Mouse (Mus musculus) liver, adult 2 months (tissue): Measurements from ENCODE around the gene Gas2l1. TPM values are rescaled to one million over a fixed set of nuclear protein-coding genes. Genes with fewer than 3 reads are reported as not detected.

Source experiments
- DNase-seq: peaks from one replicate; pipeline ENCODE4 v3.0.0-alpha.2; 2011; ENCODE audit warnings: low read depth, low spot score; ENCODE audit errors: extremely low read depth
- H3K27ac ChIP-seq: fragments of 200-500 bp; replicated peaks from 2 replicates; pipeline ENCODE4 v1.5.1; 2012; ENCODE audit warnings: low read depth, mild to moderate bottlenecking, control low read depth, inconsistent platforms, low read length; ENCODE audit not compliant: insufficient read depth
- H3K27me3 ChIP-seq: fragments of 200-500 bp; 2 replicates; pipeline ENCODE4 v1.6.1; 2012; ENCODE audit warnings: mild to moderate bottlenecking, moderate library complexity, low read length, inconsistent platforms; ENCODE audit not compliant: control insufficient read depth, insufficient read depth
- H3K36me3 ChIP-seq: fragments of 200-500 bp; 2 replicates; pipeline ENCODE4 v1.6.1; 2012; ENCODE audit warnings: low read length, inconsistent platforms; ENCODE audit not compliant: control insufficient read depth, insufficient read depth
- H3K4me1 ChIP-seq: fragments of 200-500 bp; 2 replicates; pipeline ENCODE4 v1.6.1; 2011; ENCODE audit warnings: low read length; ENCODE audit not compliant: control insufficient read depth, insufficient read depth
- H3K4me3 ChIP-seq: fragments of 200-500 bp; 2 replicates; pipeline ENCODE4 v1.5.1; 2011; ENCODE audit warnings: low read depth, mild to moderate bottlenecking, control low read depth, low read length, moderate library complexity; ENCODE audit not compliant: insufficient read depth
- H3K79me2 ChIP-seq: fragments of 200-500 bp; 2 replicates; pipeline ENCODE4 v1.6.1; 2012; ENCODE audit warnings: inconsistent platforms, mild to moderate bottlenecking, low read length, moderate library complexity; ENCODE audit not compliant: control insufficient read depth, insufficient read depth
- H3K9ac ChIP-seq: fragments of 200-500 bp; 2 replicates; pipeline ENCODE4 v1.6.1; 2012; ENCODE audit warnings: low read depth, mild to moderate bottlenecking, control low read depth, inconsistent platforms, low read length
- CTCF ChIP-seq: fragments of 200-500 bp; IDR thresholded peaks from 2 replicates; pipeline ENCODE4 v1.5.1; 2011; ENCODE audit warnings: low read depth, low read length, control low read depth
- POLR2A ChIP-seq: fragments of 200-500 bp; IDR thresholded peaks from 2 replicates; pipeline ENCODE4 v1.6.1; 2011; ENCODE audit warnings: low read length, control low read depth; ENCODE audit not compliant: insufficient read depth; ENCODE audit errors: extremely low read depth
- WGBS: fragments of 180-500 bp; shearing (Covaris S2); methylation state at CpG from one replicate; pipeline ENCODE4 v1.1.7; 2018; 5-methylcytosine and 5-hydroxymethylcytosine counted together
- polyA plus RNA-seq: library from polyadenylated mRNA; depleted of rRNA; stranded (reverse); fragments of >200 nt; gene quantifications from 2 replicates; pipeline ENCODE4 v1.2.3, GENCODE M21; 2012
- total RNA-seq: library from RNA; depleted of rRNA; stranded (reverse); fragments of >200 nt; gene quantifications from 2 replicates; pipeline ENCODE4 v1.2.3, GENCODE M21; 2014

The Gas2l1 gene
- total and polyA plus RNA-seq, 2 experiments, result 3.1 to 25.4 TPM

DNA sequence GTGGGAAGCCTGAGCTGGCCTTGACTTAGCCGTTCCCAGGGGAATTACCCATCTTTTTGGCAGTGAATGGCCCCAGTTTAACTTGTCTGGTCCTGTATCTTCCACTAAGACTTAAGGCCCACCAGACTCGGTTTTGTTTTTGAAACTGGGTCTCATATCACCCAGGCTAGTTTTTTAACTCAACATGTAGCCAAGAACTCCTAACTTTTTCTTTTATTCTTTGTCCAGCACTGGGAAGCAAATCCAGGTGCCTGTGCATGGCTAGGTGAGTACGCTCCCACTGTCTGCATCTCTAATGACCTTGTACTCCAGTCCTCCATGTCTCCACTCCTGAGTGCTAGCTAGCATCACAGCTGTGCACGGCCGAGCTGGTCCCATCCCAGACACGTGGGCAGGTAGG lies 36.5 kb upstream of the Gas2l1 start:
- no peak overlapping the region for H3K9ac ChIP-seq
- H3K4me3 ChIP-seq, result no peak overlapping the region
- H3K79me2 ChIP-seq, result peaks cover 20% of the 10 kb centered on the region; the same call in 1 of the 2 replicates
- no peak overlapping the region for H3K27ac ChIP-seq
- H3K27me3 ChIP-seq, result no peaks in the 10 kb centered on the region
- H3K36me3 ChIP-seq, result no peaks in the 10 kb centered on the region; the same call in 1 of the 2 replicates
- no peak for DNase-seq
- TF ChIP-seq POLR2A (no peak), CTCF (no peak)
- WGBS, result 88% methylated on average over 6 of the region's 6 CpGs
- H3K4me1 ChIP-seq, result peaks cover 11% of the 10 kb centered on the region; the same call in 1 of the 2 replicates

DNA sequence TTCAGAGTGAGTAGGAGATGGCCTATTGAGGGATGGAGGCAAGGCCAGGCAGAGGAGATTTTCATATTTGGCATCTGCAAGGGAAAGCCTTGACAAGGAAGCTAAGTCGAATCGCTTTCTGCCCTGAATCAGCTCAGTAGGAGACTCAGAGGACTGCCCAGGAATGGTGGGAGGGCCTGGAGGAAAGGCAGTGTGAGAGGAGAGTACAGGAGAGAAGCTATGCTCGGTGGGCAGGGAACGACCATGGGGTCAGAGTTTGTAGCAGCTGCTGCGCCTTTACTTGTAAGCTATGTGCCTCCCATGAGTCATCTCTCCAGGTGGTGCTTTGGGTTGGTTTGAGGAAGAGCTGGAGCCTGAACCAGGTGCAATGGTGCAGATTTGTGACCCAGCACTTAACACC lies 35.7 kb upstream of the Gas2l1 start:
- 79% methylated on average over 5 of the region's 5 CpGs for WGBS
- H3K27me3 ChIP-seq, result no peaks in the 10 kb centered on the region
- H3K4me1 ChIP-seq, result peaks cover 16% of the 10 kb centered on the region
- H3K4me3 ChIP-seq, result no peak overlapping the region
- H3K36me3 ChIP-seq, result no peaks in the 10 kb centered on the region; the same call in 1 of the 2 replicates
- no peak overlapping the region for H3K27ac ChIP-seq
- peaks cover 23% of the 10 kb centered on the region; the same call in 1 of the 2 replicates for H3K79me2 ChIP-seq
- DNase-seq, result no peak
- TF ChIP-seq POLR2A, result no peak
- no peak for TF ChIP-seq CTCF
- H3K9ac ChIP-seq, result no peak overlapping the region

DNA sequence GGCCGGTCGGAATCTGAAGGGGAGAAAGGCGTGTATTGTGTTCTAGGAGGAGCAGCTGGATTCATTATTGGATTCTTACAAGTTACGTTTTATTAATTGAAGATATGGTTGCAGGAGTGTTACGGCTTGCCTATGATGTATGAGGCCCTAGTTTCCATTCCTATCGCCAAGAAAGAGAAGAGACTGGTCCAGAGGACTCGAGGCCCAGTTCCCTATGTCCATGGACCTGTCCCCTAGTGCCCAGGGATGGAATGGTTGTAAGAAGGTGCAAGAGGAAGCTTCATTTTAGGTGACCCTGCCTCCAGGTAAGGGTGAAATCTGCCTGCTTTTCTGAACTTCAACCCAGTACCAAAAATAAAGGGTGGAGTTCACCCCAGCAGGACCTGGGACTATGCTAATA lies 35.2 kb upstream of the Gas2l1 start:
- peaks cover 16% of the 10 kb centered on the region for H3K4me1 ChIP-seq
- peak overlapping the region; percentile 96 for H3K4me3 ChIP-seq
- peak; percentile 31 for DNase-seq
- 2% methylated on average over 7 of the region's 7 CpGs for WGBS
- no peak overlapping the region for H3K27ac ChIP-seq
- no peak for TF ChIP-seq CTCF
- TF ChIP-seq POLR2A, result no peak
- H3K79me2 ChIP-seq, result peaks cover 24% of the 10 kb centered on the region; the same call in 1 of the 2 replicates
- H3K27me3 ChIP-seq, result no peaks in the 10 kb centered on the region
- H3K9ac ChIP-seq, result peak overlapping the region; percentile 41; the same call in 1 of the 2 replicates
- H3K36me3 ChIP-seq, result no peaks in the 10 kb centered on the region; the same call in 1 of the 2 replicates

DNA sequence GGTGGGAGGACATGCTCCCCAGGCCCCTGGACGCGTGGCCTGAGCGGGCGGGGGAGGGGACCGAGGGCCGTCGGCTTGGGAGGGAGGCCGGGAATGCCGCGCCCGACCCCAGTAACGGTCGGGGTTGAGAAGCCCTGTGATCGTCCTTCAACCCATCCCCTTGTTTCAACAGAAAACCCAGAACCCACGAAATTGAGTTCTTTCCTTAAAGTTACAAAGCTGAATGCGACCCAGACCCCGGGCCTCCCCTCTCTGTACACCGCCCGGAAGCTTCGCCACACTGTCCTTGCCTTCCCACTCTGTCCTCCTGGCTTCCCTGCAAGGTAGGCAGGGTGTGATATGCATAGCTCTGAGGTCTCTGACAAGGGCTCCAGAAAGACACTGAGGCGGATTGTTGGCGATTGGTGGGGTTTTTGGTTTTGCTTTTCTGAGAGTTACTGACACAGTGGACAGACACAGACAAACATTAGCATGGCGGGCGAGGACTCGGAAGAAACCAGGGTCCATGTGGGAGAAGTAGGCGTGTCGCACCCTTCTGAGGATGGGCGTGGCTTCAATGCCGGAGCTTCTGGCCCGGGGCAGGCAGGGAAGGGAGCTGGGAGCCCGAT lies 34.6 kb upstream of the Gas2l1 start:
- peak overlapping the region; percentile 57 for H3K9ac ChIP-seq
- WGBS, result 0% methylated on average over 31 of the region's 31 CpGs
- peak overlapping the region; percentile 99 for H3K27ac ChIP-seq
- no peaks in the 10 kb centered on the region for H3K27me3 ChIP-seq
- peaks cover 16% of the 10 kb centered on the region for H3K4me1 ChIP-seq
- DNase-seq, result peak; percentile 82
- H3K4me3 ChIP-seq, result peak overlapping the region; percentile 96
- no peaks in the 10 kb centered on the region; the same call in 1 of the 2 replicates for H3K36me3 ChIP-seq
- peak; percentile 47; the same call in 1 of the 2 replicates for TF ChIP-seq POLR2A
- TF ChIP-seq CTCF, result no peak
- peaks cover 24% of the 10 kb centered on the region; the same call in 1 of the 2 replicates for H3K79me2 ChIP-seq

GRCm38 (mm10) chr11:5098736-5099542 lies 33.8 kb upstream of the Gas2l1 start, which contains the start of the genes Rhbdd3 and Ewsr1:
TSS of gene Rhbdd3 (plus strand) at chr11:5098926.
TSS of gene Ewsr1 (minus strand) at chr11:5099266.
- H3K4me1 ChIP-seq, result peaks cover 16% of the 10 kb centered on the region
- peaks cover 24% of the 10 kb centered on the region; the same call in 1 of the 2 replicates for H3K79me2 ChIP-seq
- peak; percentile 84 for DNase-seq
- no peaks in the 10 kb centered on the region for H3K27me3 ChIP-seq
- peak within 1 kb of the TSS; percentile 99 for H3K27ac ChIP-seq
- H3K36me3 ChIP-seq, result no peaks in the 10 kb centered on the region
- WGBS, result under 1% methylated on average over 90 of the region's 92 CpGs
- H3K4me3 ChIP-seq, result peak within 1 kb of the TSS; percentile 96
- peak within 1 kb of the TSS; percentile 95 for H3K9ac ChIP-seq
- peak; percentile 92 for TF ChIP-seq POLR2A
- no peak for TF ChIP-seq CTCF
